Mouse (Mus musculus) regulatory T cell (primary cell): ENCODE measurements at regions not wholly inside any gene's neighbourhood (a gene's known extent, or its start where the extent isn't known, plus 50 kb on each side); places are given as distances from the start of the nearest gene placed in this dataset.
"Not testable (repeated sequence)": the region's sequence is repeated elsewhere in the genome, so short reads cannot be mapped to it uniquely, and the experiment has no call there.

Experiments
- in situ Hi-C: fragments of 300-600 bp; cut with MboI, MseI; formaldehyde crosslinking; loops from one replicate; pipeline ENCODE4 v1.15.1; 2025; ENCODE audit warnings: high pct_unique_total_duplicates

DNA sequence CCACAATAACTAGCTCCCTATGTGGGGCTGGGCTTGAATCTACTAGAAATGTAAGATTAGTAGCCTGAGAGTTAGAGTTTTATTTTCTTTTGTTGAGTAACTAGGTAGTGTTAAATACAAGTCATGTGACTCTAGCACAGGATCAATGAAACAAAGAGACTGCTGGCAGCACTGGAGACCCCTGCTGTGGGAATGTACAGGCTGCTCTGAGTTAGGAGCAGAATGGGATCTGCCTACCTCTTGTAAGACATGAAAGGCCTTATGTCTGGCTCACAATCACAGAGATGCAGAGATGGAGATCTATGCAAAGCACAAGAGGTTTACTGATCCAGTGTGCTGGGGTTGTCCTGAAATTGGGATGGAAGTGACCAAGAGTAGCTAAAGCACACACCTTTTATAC, 193.9 kb upstream of the Kcnmb2 start:
- in situ Hi-C loops: not testable (repeated sequence)

DNA sequence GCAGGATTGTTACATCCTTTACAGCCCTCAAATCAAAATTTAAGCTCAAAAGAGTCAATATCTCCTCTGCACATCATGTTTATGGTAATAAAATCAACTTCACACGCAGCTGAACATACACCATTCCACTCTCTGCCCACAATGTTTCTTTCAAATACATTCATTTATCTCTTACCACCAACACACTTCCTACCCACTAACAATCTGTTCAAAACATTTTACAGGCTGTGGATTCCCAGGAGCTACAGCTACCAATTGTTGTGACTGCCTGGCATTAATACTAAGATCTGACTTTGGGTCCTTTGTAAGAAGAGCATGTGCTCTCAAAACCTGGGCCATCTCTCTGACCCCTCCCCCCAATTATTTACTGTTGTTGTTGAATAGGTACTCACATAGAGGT, 161.0 kb upstream of the Kcnmb2 start:
- in situ Hi-C loops: no loop called here

DNA sequence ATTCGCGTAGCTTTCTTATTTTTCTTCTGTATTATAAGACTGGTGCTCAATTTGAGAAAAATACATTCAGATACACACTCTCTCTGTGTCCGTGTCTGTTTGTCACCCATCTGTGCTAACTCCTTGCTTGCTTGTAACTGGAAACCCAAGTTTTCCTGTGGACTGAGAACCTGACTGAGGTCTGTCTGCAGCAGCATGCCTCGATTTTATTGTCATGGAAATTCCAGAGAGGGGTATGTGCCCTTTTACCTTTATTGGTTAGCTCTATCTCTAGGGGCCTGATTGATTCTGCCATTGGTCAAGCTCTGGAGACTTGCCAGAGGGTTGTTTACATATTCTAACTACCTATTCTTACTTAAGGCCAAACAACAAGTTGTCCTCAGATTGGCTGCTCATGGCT, 146.4 kb upstream of the Kcnmb2 start:
- in situ Hi-C loops: no loop called here

DNA sequence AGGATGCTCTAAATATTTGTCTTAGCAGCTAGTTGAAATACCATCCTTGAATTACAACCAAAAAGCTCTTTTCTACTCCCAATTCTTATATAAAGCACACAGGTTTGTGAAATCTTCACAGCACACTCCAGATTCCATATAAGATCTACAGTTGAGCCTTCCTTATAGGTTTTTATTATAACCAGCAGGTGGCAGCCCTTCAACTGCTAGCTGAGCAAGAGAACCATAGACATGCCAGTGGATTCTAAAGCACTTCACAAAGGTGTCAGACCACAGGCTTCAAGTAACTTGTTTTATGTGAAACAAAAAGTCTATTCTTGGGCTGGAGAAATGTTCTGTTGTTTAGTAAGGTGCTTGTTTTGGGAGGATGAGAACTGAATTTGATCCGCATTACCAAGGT, 133.1 kb upstream of the Kcnmb2 start:
- in situ Hi-C loops: no loop called here

DNA sequence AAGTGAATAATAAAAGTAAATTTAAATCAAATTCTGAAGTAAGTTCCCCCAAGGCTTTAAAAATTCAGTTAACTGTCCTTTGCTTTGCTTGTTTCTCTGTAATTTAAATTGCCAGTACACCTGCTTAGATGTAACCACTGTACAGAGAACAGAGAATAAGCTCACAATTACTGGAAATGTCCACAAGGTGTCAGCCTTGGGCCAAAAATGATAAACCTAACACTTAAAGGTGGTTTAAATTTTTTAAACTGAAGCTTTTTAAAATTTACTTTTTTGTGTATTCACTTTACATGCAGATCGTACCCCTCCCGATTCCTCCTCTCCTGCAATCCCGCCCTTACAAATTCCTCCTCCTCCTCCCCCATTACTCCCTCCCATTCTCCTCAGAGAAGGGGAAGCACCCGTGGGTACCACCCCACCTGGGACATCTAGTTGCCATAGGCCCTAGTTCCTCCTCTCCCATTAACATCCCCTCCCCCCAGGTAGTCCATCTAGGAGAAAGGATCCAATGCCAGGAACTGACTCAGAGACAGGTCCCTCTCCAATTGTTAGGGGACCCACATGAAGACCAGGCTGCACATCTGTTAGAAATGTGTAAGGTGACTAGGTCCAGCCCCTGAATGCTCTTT, 111.9 kb upstream of the Kcnmb2 start:
- in situ Hi-C loops: loop anchor here (25.0 kb wide), 1 partner anchor 672 kb away; no protein-coding TSS in a partner anchor

DNA sequence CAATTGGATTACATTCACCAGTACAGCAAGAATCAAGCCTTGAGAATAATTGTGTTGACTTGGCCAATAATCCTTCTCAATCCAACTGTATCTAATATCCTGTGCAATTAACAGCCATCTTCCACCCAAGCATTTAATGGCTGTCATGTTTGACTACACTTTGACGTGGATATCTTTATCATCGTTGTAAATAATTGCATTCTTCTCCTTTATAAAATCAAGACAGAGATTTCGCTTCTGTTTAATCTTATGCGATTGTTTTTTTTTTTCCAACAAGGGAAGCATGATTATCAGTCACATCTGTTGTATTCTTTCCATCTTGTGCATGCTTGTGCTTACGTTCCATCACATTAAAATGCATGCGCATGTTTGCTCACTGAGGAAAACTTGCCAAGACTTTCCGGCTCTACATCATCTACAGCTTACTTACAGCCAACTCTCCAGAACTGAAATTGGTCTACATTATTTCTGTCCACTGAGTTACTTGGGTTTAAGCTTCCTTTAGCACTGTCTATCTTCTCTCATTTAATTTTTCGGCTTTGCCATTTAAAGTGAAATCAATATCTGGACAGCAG, 108.8 kb upstream of the Kcnmb2 start:
- in situ Hi-C loops: loop anchor here (25.0 kb wide), 1 partner anchor 669 kb away; no protein-coding TSS in a partner anchor

DNA sequence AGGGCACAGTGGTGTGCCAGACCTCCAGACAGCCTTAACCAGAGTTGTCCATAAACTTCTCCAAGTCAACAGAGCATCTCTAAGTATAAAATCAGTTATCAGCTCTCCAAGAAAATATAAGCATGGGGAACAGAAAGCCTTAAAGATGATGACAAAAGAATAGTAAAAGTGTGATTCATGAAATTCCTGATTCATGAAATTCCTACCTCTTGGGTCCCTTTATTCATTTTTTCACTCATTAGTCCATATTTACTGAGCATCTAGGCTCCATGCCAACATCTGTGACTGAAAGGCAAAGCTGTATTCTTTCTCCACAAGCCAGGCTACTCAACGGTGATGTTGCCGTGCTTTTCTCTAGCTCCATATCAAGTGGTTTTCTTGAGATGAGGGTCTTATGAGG, 105.7 kb upstream of the Kcnmb2 start:
- in situ Hi-C loops: loop anchor here (25.0 kb wide), 1 partner anchor 666 kb away; no protein-coding TSS in a partner anchor

DNA sequence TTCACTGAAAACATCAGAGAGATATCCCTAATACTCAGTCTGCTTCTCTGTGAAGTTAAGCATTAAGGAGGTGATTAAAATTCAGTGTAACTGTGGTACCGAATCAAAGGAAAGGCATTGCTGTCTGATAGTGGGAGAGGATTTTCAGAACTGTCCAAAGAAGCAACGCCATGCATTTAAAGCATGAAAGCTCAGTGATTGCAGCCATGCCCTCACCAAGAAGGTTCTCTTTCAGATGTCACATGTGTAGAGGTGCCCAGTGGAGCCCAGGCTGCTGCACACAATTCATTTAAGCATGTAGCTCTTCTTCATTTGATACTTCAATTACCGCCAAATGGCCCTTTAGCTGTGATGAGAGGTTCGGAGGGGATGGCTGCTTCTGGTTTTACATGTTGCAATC, 103.1 kb upstream of the Kcnmb2 start:
- in situ Hi-C loops: loop anchor here (25.0 kb wide), 1 partner anchor 663 kb away; no protein-coding TSS in a partner anchor

DNA sequence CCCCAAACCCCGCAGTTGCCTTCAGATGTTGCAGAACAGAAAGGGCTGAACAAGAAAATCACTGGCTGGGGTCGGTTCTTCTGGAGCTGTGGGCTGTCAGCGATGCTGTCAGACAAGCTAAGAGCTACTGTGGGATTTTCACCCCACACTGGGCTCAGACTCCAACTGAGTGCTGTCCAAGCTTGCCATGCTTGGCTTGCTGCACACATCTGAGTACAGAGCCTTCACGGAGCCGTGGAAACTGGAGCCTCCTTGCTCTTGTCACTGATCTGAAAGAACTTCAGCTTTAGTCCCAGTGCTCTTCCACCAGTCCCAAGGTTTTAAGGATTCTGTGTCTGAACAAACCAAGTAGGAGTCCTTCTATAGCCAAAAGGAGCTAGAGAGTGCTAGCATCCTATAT, 98.3 kb upstream of the Kcnmb2 start:
- in situ Hi-C loops: loop anchor here (10.0 to 25.0 kb wide), 2 partner anchors 483 to 1891 kb away; no protein-coding TSS in a partner anchor

DNA sequence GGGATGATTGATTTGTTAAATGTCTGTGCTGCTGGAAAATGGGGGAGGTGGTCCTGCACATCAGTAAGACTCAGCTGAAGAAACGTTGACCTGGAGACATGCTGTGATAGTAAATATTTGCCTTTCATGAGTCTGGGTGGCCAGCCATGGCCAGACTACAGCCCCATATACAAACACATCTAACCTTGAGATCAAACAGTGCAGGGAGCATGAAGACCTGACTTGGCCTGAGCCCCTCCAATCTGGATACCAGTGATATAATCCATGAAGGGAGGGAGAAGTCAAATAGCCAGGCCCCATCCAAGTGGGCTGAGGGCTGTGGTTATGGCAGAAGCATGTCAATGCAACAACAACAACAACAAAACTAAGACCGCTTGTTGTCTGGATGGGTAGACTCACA, 94.6 kb upstream of the Kcnmb2 start:
- in situ Hi-C loops: loop anchor here (10.0 to 25.0 kb wide), 2 partner anchors 480 to 1887 kb away; no protein-coding TSS in a partner anchor

DNA sequence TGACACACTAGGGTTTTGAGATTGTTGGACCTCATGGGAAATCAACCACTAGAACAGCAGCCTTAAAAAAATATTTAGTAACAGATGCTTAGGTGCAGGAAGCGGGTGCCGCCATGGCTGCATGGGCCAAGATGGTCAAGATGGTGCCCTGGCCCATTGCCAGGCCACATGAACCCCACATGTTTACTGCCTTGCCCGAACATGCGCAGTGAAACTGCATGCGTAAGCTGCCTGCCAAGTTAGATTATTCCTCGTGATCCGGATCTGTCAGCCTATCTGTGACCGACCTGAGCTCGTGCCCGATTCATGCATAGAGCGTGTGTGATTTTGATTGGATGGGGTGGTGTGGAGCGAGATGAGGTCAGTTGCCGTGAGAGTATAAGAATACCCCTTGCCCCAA, 93.2 kb upstream of the Kcnmb2 start:
- in situ Hi-C loops: loop anchor here (10.0 to 25.0 kb wide), 2 partner anchors 478 to 1886 kb away; no protein-coding TSS in a partner anchor

DNA sequence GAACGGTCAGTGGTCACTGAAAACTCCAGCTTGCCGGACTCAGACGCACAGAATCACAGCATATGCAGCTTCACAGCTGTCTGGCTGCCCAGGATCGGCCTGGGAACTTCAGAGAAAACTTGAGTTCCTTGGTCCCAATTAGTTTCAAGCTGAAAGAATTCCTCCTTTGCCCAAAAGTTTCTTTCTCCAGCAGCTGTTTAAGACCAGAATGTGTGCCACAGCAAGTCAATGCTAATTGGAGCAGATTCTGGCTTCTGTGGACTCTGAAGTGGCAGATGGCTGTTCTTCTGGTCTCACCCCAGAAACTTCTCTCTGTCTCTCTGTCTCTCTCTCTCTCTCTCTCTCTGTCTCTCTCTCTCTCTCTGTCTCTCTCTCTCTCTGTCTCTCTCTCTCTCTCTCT, 91.1 kb upstream of the Kcnmb2 start:
- in situ Hi-C loops: loop anchor here (25.0 kb wide), 1 partner anchor 476 kb away; no protein-coding TSS in a partner anchor

DNA sequence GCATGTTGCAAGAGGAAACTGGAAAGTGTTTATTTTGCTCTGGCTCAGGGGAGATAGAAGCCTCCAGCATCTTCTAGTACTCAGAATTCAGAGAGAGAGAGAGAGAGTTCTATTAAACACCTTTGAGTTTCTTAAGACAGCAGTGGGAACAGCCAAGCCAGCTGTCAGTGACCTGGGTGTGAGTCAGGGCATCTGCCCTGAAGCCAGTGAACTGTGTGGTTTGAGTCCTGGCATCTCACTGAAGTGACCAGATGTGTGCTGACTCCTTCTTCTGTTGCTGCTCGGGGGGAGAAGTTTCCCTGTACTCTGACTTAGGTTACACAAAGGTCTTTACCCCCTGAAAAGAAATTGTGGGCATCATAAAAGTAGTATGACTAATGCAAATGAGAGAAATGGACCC, 70.4 kb upstream of the Kcnmb2 start:
- in situ Hi-C loops: no loop called here

DNA sequence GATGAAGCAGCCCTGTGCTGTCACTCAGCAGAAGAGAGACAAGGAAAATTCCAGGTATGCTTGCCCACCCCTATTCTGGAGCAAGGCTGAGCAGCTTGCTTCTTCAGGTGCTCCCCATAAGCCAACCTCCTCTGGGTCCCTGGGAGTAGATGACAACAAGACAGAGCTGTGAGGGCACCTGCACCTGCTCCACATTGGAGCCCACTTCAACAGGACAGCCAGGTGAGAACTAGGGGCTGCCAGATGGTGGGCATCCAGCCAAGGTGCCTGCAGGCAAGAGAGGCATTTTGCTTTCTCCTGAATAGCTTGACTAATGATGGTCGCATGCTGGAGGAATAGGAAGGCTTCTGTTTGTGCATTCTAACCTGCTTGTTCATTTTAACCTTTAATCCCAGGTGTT, 61.1 kb upstream of the Kcnmb2 start:
- in situ Hi-C loops: no loop called here

DNA sequence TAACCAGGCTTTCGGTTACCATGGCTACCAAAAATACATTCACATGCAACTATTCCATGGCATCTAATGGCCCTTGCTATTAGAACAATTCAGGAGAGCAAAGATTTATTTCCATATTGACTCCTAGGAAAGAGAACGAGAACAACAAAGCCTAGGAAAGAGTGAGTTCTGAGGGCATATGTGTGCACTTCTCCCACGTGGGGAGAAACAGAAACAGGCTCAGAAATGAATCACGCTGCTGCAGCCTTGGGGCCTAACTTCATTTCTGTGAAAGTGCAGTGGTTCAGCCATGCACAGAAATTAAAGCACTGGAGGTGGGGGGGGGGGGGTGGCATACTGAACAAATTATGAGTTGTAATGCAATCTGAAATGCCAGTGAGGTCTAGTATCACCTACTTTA, 55.2 kb upstream of the Kcnmb2 start:
- in situ Hi-C loops: no loop called here
